Mouse (Mus musculus) midbrain, embryonic 12.5 days (tissue): ENCODE measurements around the gene Gm20661. TPM values are rescaled to one million over a fixed set of nuclear protein-coding genes. Genes with fewer than 3 reads are reported as not detected.

Experiments used
- ATAC-seq: fragments of 200-750 bp; cut with Nextera tagmentation; 2 replicates; pipeline ENCODE4 v1.8.0; 2017; ENCODE audit warnings: low read depth, moderate TSS enrichment, moderate library complexity; ENCODE audit not compliant: low FRiP score
- H3K27ac ChIP-seq: fragments of 300-500 bp; sonication (generic); replicated peaks from 2 replicates; pipeline ENCODE4 v1.5.1; 2016; ENCODE audit warnings: mild to moderate bottlenecking
- H3K27me3 ChIP-seq: fragments of 300-500 bp; sonication (generic); 2 replicates; pipeline ENCODE4 v1.6.1; 2016; ENCODE audit warnings: mild to moderate bottlenecking
- H3K36me3 ChIP-seq: fragments of 300-500 bp; sonication (generic); 2 replicates; pipeline ENCODE4 v1.6.1; 2016
- H3K4me1 ChIP-seq: fragments of 300-500 bp; sonication (generic); 2 replicates; pipeline ENCODE4 v1.6.1; 2016
- H3K4me2 ChIP-seq: fragments of 300-500 bp; sonication (generic); replicated peaks from 2 replicates; pipeline ENCODE4 v1.6.1; 2016; ENCODE audit warnings: mild to moderate bottlenecking, moderate library complexity
- H3K4me3 ChIP-seq: fragments of 300-500 bp; sonication (generic); 2 replicates; pipeline ENCODE4 v1.5.1; 2016; ENCODE audit warnings: mild to moderate bottlenecking
- H3K9ac ChIP-seq: fragments of 300-500 bp; sonication (generic); replicated peaks from 2 replicates; pipeline ENCODE4 v1.6.1; 2016; ENCODE audit warnings: mild to moderate bottlenecking, moderate library complexity
- H3K9me3 ChIP-seq: fragments of 300-500 bp; sonication (generic); 2 replicates; pipeline ENCODE4 v1.6.1; 2016; ENCODE audit warnings: mild to moderate bottlenecking
- WGBS: fragments of 180-500 bp; shearing (Covaris S2); methylation state at CpG from one replicate; pipeline ENCODE4 v1.1.7; 2016; 5-methylcytosine and 5-hydroxymethylcytosine counted together
- polyA plus RNA-seq: library from polyadenylated mRNA; unstranded; fragments of >200 nt; fragmentation: Nextera tagmentation; extraction: Ambion mirVana; gene quantifications from 2 replicates; pipeline ENCODE4 v1.2.1, GENCODE M21; 2016

The Gm20661 gene
- polyA plus RNA-seq, 1 experiment from 2014 or later, result 2.2 TPM

- ATAC-seq, result no peak
- H3K4me3 ChIP-seq, result no peak overlapping the region
- WGBS, result 87% methylated on average over 8 of the region's 8 CpGs
These were observed 10.9 kb upstream of the Gm20661 start for GRCm38 (mm10) chr9:107971690-107972541.

GRCm38 (mm10) chr9:107974491-107975171, 8.2 kb upstream of the Gm20661 start:
- Histone ChIP-seq H3K9me3 (no peaks in the 10 kb centered on the region), H3K4me3 (no peak overlapping the region), H3K27ac (no peak overlapping the region), H3K9ac (no peak overlapping the region), H3K4me1 (no peaks in the 10 kb centered on the region), H3K36me3 (peaks cover 31% of the 10 kb centered on the region), H3K4me2 (no peak overlapping the region), H3K27me3 (no peaks in the 10 kb centered on the region)
- 80% methylated on average over 10 of the region's 10 CpGs for WGBS
- no peak for ATAC-seq

More at GRCm38 (mm10) chr9:107971690-107972541, 10.9 kb upstream of the Gm20661 start:
- no peaks in the 10 kb centered on the region for H3K4me1 ChIP-seq
- no peak overlapping the region for H3K4me2 ChIP-seq
- H3K27ac ChIP-seq, result no peak overlapping the region
- H3K36me3 ChIP-seq, result peaks cover 41% of the 10 kb centered on the region
- no peak overlapping the region for H3K9ac ChIP-seq
- no peaks in the 10 kb centered on the region for H3K27me3 ChIP-seq
- H3K9me3 ChIP-seq, result no peaks in the 10 kb centered on the region

GRCm38 (mm10) chr9:107975399-107976386, 7.2 kb upstream of the Gm20661 start, which contains the start of gene Uba7:
Uba7 (plus strand) TSS chr9:107975505.
- no peaks in the 10 kb centered on the region for H3K4me1 ChIP-seq
- 73% methylated on average over 12 of the region's 12 CpGs for WGBS
- no peak within 1 kb of the TSS for H3K9ac ChIP-seq
- H3K36me3 ChIP-seq, result peaks cover 20% of the 10 kb centered on the region
- H3K4me3 ChIP-seq, result no peak within 1 kb of the TSS
- H3K27ac ChIP-seq, result no peak within 1 kb of the TSS
- no peak for ATAC-seq
- no peak within 1 kb of the TSS for H3K4me2 ChIP-seq
- H3K9me3 ChIP-seq, result no peaks in the 10 kb centered on the region
- H3K27me3 ChIP-seq, result no peaks in the 10 kb centered on the region

GRCm38 (mm10) chr9:107978815-107979214, 4.0 kb upstream of the Gm20661 start:
- no peak overlapping the region for H3K27ac ChIP-seq
- H3K9ac ChIP-seq, result no peak overlapping the region
- no peaks in the 10 kb centered on the region for H3K36me3 ChIP-seq
- H3K9me3 ChIP-seq, result no peaks in the 10 kb centered on the region
- H3K27me3 ChIP-seq, result peaks cover 13% of the 10 kb centered on the region
- no peak for ATAC-seq
- 92% methylated on average over 12 of the region's 12 CpGs for WGBS
- H3K4me3 ChIP-seq, result no peak overlapping the region
- peaks cover 20% of the 10 kb centered on the region for H3K4me1 ChIP-seq
- no peak overlapping the region for H3K4me2 ChIP-seq

- peak overlapping the region; percentile 58 for H3K27ac ChIP-seq
- ATAC-seq, result no peak
- 57% methylated on average over 7 of the region's 7 CpGs for WGBS
- H3K4me2 ChIP-seq, result peak overlapping the region; percentile 5; the same call in 1 of the 2 replicates
- 0 out of 2 replicates have a peak overlapping the region, but pooled peaks have one; percentile 8 for H3K9ac ChIP-seq
- H3K4me1 ChIP-seq, result peaks cover 37% of the 10 kb centered on the region
- H3K36me3 ChIP-seq, result no peaks in the 10 kb centered on the region
- H3K9me3 ChIP-seq, result no peaks in the 10 kb centered on the region
- peaks cover 34% of the 10 kb centered on the region for H3K27me3 ChIP-seq
- no peak overlapping the region for H3K4me3 ChIP-seq
These were observed 913 bp upstream of the Gm20661 start for GRCm38 (mm10) chr9:107981684-107982605.

GRCm38 (mm10) chr9:107983421-107983890, 598 bp downstream of the Gm20661 start:
- 0 out of 2 replicates have a peak overlapping the region, but pooled peaks have one; percentile 9 for H3K4me3 ChIP-seq
- peaks cover 37% of the 10 kb centered on the region for H3K4me1 ChIP-seq
- H3K9me3 ChIP-seq, result no peaks in the 10 kb centered on the region
- H3K27ac ChIP-seq, result peak overlapping the region; percentile 65; the same call in 1 of the 2 replicates
- 49% methylated on average over 4 of the region's 4 CpGs for WGBS
- peaks cover 34% of the 10 kb centered on the region for H3K27me3 ChIP-seq
- ATAC-seq, result no peak
- no peaks in the 10 kb centered on the region for H3K36me3 ChIP-seq
- peak overlapping the region; percentile 5; the same call in 1 of the 2 replicates for H3K4me2 ChIP-seq
- H3K9ac ChIP-seq, result no peak overlapping the region

GRCm38 (mm10) chr9:107984052-107984753, 1.3 kb downstream of the Gm20661 start:
- peak overlapping the region; percentile 68; the same call in 1 of the 2 replicates for H3K4me3 ChIP-seq
- H3K27me3 ChIP-seq, result peaks cover 34% of the 10 kb centered on the region
- H3K4me1 ChIP-seq, result peaks cover 37% of the 10 kb centered on the region
- no peaks in the 10 kb centered on the region for H3K9me3 ChIP-seq
- 79% methylated on average over 19 of the region's 19 CpGs for WGBS
- peak overlapping the region; percentile 21; the same call in 1 of the 2 replicates for H3K9ac ChIP-seq
- no peaks in the 10 kb centered on the region for H3K36me3 ChIP-seq
- H3K27ac ChIP-seq, result peak overlapping the region; percentile 2; the same call in 1 of the 2 replicates
- H3K4me2 ChIP-seq, result peak overlapping the region; percentile 90
- no peak for ATAC-seq

GRCm38 (mm10) chr9:107984754-107985055, 1.8 kb downstream of the Gm20661 start:
- Histone ChIP-seq H3K36me3 (no peaks in the 10 kb centered on the region), H3K27me3 (peaks cover 34% of the 10 kb centered on the region), H3K4me3 (peak overlapping the region; percentile 68), H3K9me3 (no peaks in the 10 kb centered on the region), H3K9ac (peak overlapping the region; percentile 21; the same call in 1 of the 2 replicates), H3K4me2 (peak overlapping the region; percentile 90), H3K4me1 (peaks cover 37% of the 10 kb centered on the region), H3K27ac (no peak overlapping the region)
- 65% methylated on average over 9 of the region's 9 CpGs for WGBS
- ATAC-seq, result no peak

- Histone ChIP-seq H3K27ac (0 out of 2 replicates have a peak within 1 kb of the TSS, but pooled peaks have one; percentile 30), H3K4me1 (peaks cover 37% of the 10 kb centered on the region), H3K27me3 (peaks cover 34% of the 10 kb centered on the region), H3K9me3 (no peaks in the 10 kb centered on the region), H3K4me2 (peak within 1 kb of the TSS; percentile 90), H3K9ac (peak within 1 kb of the TSS; percentile 54), H3K36me3 (no peaks in the 10 kb centered on the region), H3K4me3 (peak within 1 kb of the TSS; percentile 68)
- under 1% methylated on average over 58 of the region's 58 CpGs for WGBS
- peak; percentile 75 for ATAC-seq
These were observed 2.6 kb downstream of the Gm20661 start, which contains the start of gene Inka1 for GRCm38 (mm10) chr9:107985131-107986119. Inka1 (minus strand) TSS chr9:107985879.
